Mouse (Mus musculus) liver, postnatal 0 days (tissue): ENCODE measurements around the gene Sucla2.

Experiments
- CTCF ChIP-seq: sonication (generic); IDR thresholded peaks from 2 replicates; pipeline ENCODE4 v1.5.1; 2016; ENCODE audit warnings: antibody characterized with exemption, low read depth
- EP300 ChIP-seq: IDR thresholded peaks from 2 replicates; pipeline ENCODE4 v1.6.1; 2016; ENCODE audit warnings: antibody characterized with exemption, low read depth, mild to moderate bottlenecking

GRCm38 (mm10) chr14:73502591-73503184, 22.4 kb upstream of the Sucla2 start:
- no peak for TF ChIP-seq EP300
- TF ChIP-seq CTCF = no peak
